Mouse (Mus musculus): ENCODE measurements around the gene Myh3. TPM values are rescaled to one million over a fixed set of nuclear protein-coding genes. Genes with fewer than 3 reads are reported as not detected.
"Not testable (repeated sequence)": the region's sequence is repeated elsewhere in the genome, so short reads cannot be mapped to it uniquely, and the experiment has no call there.

Gene Myh3
- polyA plus RNA-seq, 1 experiment from 2014 or later = 0.10 TPM

GRCm38 (mm10) chr11:67085489-67085888 lies 7.4 kb downstream of the Myh3 start:
- WGBS = 1% methylated on average over 6 of the region's 6 CpGs
- peak; percentile 95 for TF ChIP-seq CTCF (IDR thresholded peaks at IDR 0.05; ENCODE audit: low read depth)
- H3K4me1 ChIP-seq (replicated peaks; ENCODE audit: control insufficient read depth, insufficient read depth, low read length) = no peaks in the 10 kb centered on the region

GRCm38 (mm10) chr11:67086467-67087164 lies 8.5 kb downstream of the Myh3 start:
- Histone ChIP-seq H3K9ac (ENCODE audit: low read depth, low read length) (no peak overlapping the region), H3K36me3 (ENCODE audit: control insufficient read depth, insufficient read depth) (no peaks in the 10 kb centered on the region), H3K9me3 (ENCODE audit: control insufficient read depth) (no peaks in the 10 kb centered on the region), H3K4me2 (replicated peaks; ENCODE audit: low read depth) (no peak overlapping the region; the same call in 1 of the 2 replicates), H3K27me3 (replicated peaks; ENCODE audit: control insufficient read depth, insufficient read depth, low read length) (peaks cover 9% of the 10 kb centered on the region), H3K4me3 (ENCODE audit: low read depth, low read length) (no peak overlapping the region), H3K27ac (ENCODE audit: low read depth, low read length) (no peak overlapping the region), H3K4me1 (replicated peaks; ENCODE audit: control insufficient read depth, insufficient read depth, low read length) (no peaks in the 10 kb centered on the region)
- 27% methylated on average over 9 of the region's 9 CpGs for WGBS
- peak; percentile 78 for ATAC-seq
- TF ChIP-seq CTCF (IDR thresholded peaks at IDR 0.05; ENCODE audit: low read depth) = no peak

More at GRCm38 (mm10) chr11:67085489-67085888, 7.4 kb downstream of the Myh3 start:
- Histone ChIP-seq H3K27me3 (replicated peaks; ENCODE audit: control insufficient read depth, insufficient read depth, low read length) (peaks cover 9% of the 10 kb centered on the region), H3K4me3 (ENCODE audit: low read depth, low read length) (no peak overlapping the region), H3K4me2 (replicated peaks; ENCODE audit: low read depth) (no peak overlapping the region), H3K9ac (ENCODE audit: low read depth, low read length) (no peak overlapping the region), H3K36me3 (ENCODE audit: control insufficient read depth, insufficient read depth) (no peaks in the 10 kb centered on the region), H3K9me3 (ENCODE audit: control insufficient read depth) (no peaks in the 10 kb centered on the region), H3K27ac (ENCODE audit: low read depth, low read length) (no peak overlapping the region)
- ATAC-seq = no peak

GRCm38 (mm10) chr11:67087225-67087624 lies 9.1 kb downstream of the Myh3 start:
- WGBS = 77% methylated on average over 12 of the region's 12 CpGs
- Histone ChIP-seq H3K27ac (ENCODE audit: low read depth, low read length) (no peak overlapping the region), H3K4me3 (ENCODE audit: low read depth, low read length) (no peak overlapping the region), H3K9me3 (ENCODE audit: control insufficient read depth) (no peaks in the 10 kb centered on the region), H3K27me3 (replicated peaks; ENCODE audit: control insufficient read depth, insufficient read depth, low read length) (peaks cover 9% of the 10 kb centered on the region), H3K36me3 (ENCODE audit: control insufficient read depth, insufficient read depth) (no peaks in the 10 kb centered on the region), H3K4me2 (replicated peaks; ENCODE audit: low read depth) (no peak overlapping the region), H3K4me1 (replicated peaks; ENCODE audit: control insufficient read depth, insufficient read depth, low read length) (no peaks in the 10 kb centered on the region), H3K9ac (ENCODE audit: low read depth, low read length) (no peak overlapping the region)
- no peak for ATAC-seq
- TF ChIP-seq CTCF (IDR thresholded peaks at IDR 0.05; ENCODE audit: low read depth) = no peak

GRCm38 (mm10) chr11:67092354-67092753 lies 14.3 kb downstream of the Myh3 start:
- H3K27me3 ChIP-seq (replicated peaks; ENCODE audit: control insufficient read depth, insufficient read depth, low read length); H3K4me2 ChIP-seq (replicated peaks; ENCODE audit: low read depth); H3K9ac ChIP-seq (ENCODE audit: low read depth, low read length); H3K36me3 ChIP-seq (ENCODE audit: control insufficient read depth, insufficient read depth); H3K27ac ChIP-seq (ENCODE audit: low read depth, low read length); ATAC-seq; H3K4me1 ChIP-seq (replicated peaks; ENCODE audit: control insufficient read depth, insufficient read depth, low read length); H3K4me3 ChIP-seq (ENCODE audit: low read depth, low read length); H3K9me3 ChIP-seq (ENCODE audit: control insufficient read depth): not testable (repeated sequence)
- 82% methylated on average over 12 of the region's 12 CpGs for WGBS

GRCm38 (mm10) chr11:67093201-67093600 lies 15.1 kb downstream of the Myh3 start:
- Histone ChIP-seq H3K27me3 (replicated peaks; ENCODE audit: control insufficient read depth, insufficient read depth, low read length) (no peaks in the 10 kb centered on the region), H3K9me3 (ENCODE audit: control insufficient read depth) (no peaks in the 10 kb centered on the region), H3K9ac (ENCODE audit: low read depth, low read length) (no peak overlapping the region), H3K27ac (ENCODE audit: low read depth, low read length) (no peak overlapping the region), H3K4me3 (ENCODE audit: low read depth, low read length) (no peak overlapping the region), H3K4me2 (replicated peaks; ENCODE audit: low read depth) (no peak overlapping the region), H3K36me3 (ENCODE audit: control insufficient read depth, insufficient read depth) (no peaks in the 10 kb centered on the region), H3K4me1 (replicated peaks; ENCODE audit: control insufficient read depth, insufficient read depth, low read length) (no peaks in the 10 kb centered on the region)
- ATAC-seq = no peak
- TF ChIP-seq CTCF (IDR thresholded peaks at IDR 0.05; ENCODE audit: low read depth) = no peak
- WGBS = 69% methylated on average over 9 of the region's 9 CpGs

GRCm38 (mm10) chr11:67093652-67094051 lies 15.6 kb downstream of the Myh3 start:
- Histone ChIP-seq H3K4me3 (ENCODE audit: low read depth, low read length) (no peak overlapping the region), H3K27me3 (replicated peaks; ENCODE audit: control insufficient read depth, insufficient read depth, low read length) (no peaks in the 10 kb centered on the region), H3K36me3 (ENCODE audit: control insufficient read depth, insufficient read depth) (no peaks in the 10 kb centered on the region), H3K9ac (ENCODE audit: low read depth, low read length) (no peak overlapping the region), H3K9me3 (ENCODE audit: control insufficient read depth) (no peaks in the 10 kb centered on the region), H3K27ac (ENCODE audit: low read depth, low read length) (no peak overlapping the region), H3K4me2 (replicated peaks; ENCODE audit: low read depth) (no peak overlapping the region), H3K4me1 (replicated peaks; ENCODE audit: control insufficient read depth, insufficient read depth, low read length) (no peaks in the 10 kb centered on the region)
- WGBS = 92% methylated on average over 5 of the region's 5 CpGs
- no peak for TF ChIP-seq CTCF (IDR thresholded peaks at IDR 0.05; ENCODE audit: low read depth)
- no peak for ATAC-seq
